Mouse (Mus musculus) left cerebral cortex, adult 2 months (tissue): Measurements from ENCODE around the gene Zeb2. TPM values are rescaled to one million over a fixed set of nuclear protein-coding genes. Genes with fewer than 3 reads are reported as not detected.
A peak's percentile ranks its signal among the peaks of the same experiment; 100 is the strongest.

Experiments
- DNase-seq, 2 experiments: peaks; one replicate each; pipeline ENCODE4 v3.0.0; 2021 to 2022; ENCODE audit warnings: low spot score in 2 of 2, mixed read lengths in 1 of 2; ENCODE audit errors: extremely low spot score in 1 of 2
- H3K27ac ChIP-seq: fragments of 200-600 bp; 2 replicates; pipeline ENCODE4 v1.8.1; 2022
- H3K4me3 ChIP-seq: fragments of 200-600 bp; 2 replicates; pipeline ENCODE4 v1.8.1; 2022
- CTCF ChIP-seq: fragments of 200-600 bp; IDR thresholded peaks from 2 replicates; pipeline ENCODE4 v1.8.1; 2022; ENCODE audit warnings: antibody characterized with exemption, mild to moderate bottlenecking, moderate library complexity
- intact Hi-C: fragments of 180-260 bp; cut with DNase I; formaldehyde crosslinking; loops from one replicate; pipeline ENCODE4 v1.15.1; 2025
- total RNA-seq, 2 experiments: library from RNA; stranded (reverse); gene quantifications; 2 replicates each; pipeline ENCODE4 v1.2.3; 2021

Gene Zeb2
- total RNA-seq, 2 experiments from 2014 or later = 156 to 181 TPM

GRCm38 (mm10) chr2:45058183-45058582, 59.0 kb downstream of the Zeb2 start:
- Histone ChIP-seq H3K4me3 (no peak overlapping the region), H3K27ac (peak overlapping the region; percentile 89)
- no peak for DNase-seq
- intact Hi-C loops = loop anchor here (10.0 kb wide), 1 partner anchor 47 kb away; no protein-coding TSS in a partner anchor
- no peak for TF ChIP-seq CTCF

GRCm38 (mm10) chr2:45056856-45057562, 60.2 kb downstream of the Zeb2 start:
- intact Hi-C loops = loop anchor here (10.0 kb wide), 1 partner anchor 48 kb away; no protein-coding TSS in a partner anchor
- DNase-seq = no peak
- no peak for TF ChIP-seq CTCF
- Histone ChIP-seq H3K4me3 (no peak overlapping the region), H3K27ac (peak overlapping the region; percentile 89)

GRCm38 (mm10) chr2:45055926-45056325, 61.3 kb downstream of the Zeb2 start:
- peak overlapping the region; percentile 89 for H3K27ac ChIP-seq
- no peak for DNase-seq
- no peak overlapping the region for H3K4me3 ChIP-seq
- intact Hi-C loops = loop anchor here (10.0 kb wide), 1 partner anchor 49 kb away; no protein-coding TSS in a partner anchor
- no peak for TF ChIP-seq CTCF

- TF ChIP-seq CTCF = no peak
- Histone ChIP-seq H3K27ac (peak overlapping the region; percentile 89), H3K4me3 (no peak overlapping the region)
- intact Hi-C loops = loop anchor here (10.0 kb wide), 1 partner anchor 50 kb away; no protein-coding TSS in a partner anchor
- DNase-seq = no peak
Measured at GRCm38 (mm10) chr2:45055034-45055615, 62.1 kb downstream of the Zeb2 start.

GRCm38 (mm10) chr2:45054070-45055025, 62.8 kb downstream of the Zeb2 start:
- no peak overlapping the region for H3K4me3 ChIP-seq
- no peak for DNase-seq
- no peak for TF ChIP-seq CTCF
- peak overlapping the region; percentile 89 for H3K27ac ChIP-seq
- intact Hi-C loops = loop anchor here (10.0 kb wide), 1 partner anchor 50 kb away; no protein-coding TSS in a partner anchor

- H3K27ac ChIP-seq = peak overlapping the region; percentile 89
- no peak for DNase-seq
- intact Hi-C loops = loop anchor here (10.0 kb wide), 1 partner anchor 52 kb away; no protein-coding TSS in a partner anchor
- TF ChIP-seq CTCF = no peak
- H3K4me3 ChIP-seq = no peak overlapping the region
Measured at GRCm38 (mm10) chr2:45052587-45052986, 64.6 kb downstream of the Zeb2 start.

GRCm38 (mm10) chr2:45051321-45051720, 65.9 kb downstream of the Zeb2 start:
- intact Hi-C loops = loop anchor here (10.0 kb wide), 1 partner anchor 53 kb away; no protein-coding TSS in a partner anchor
- no peak for TF ChIP-seq CTCF

GRCm38 (mm10) chr2:45049923-45050322, 67.3 kb downstream of the Zeb2 start:
- intact Hi-C loops = loop anchor here (10.0 kb wide), 1 partner anchor 55 kb away; no protein-coding TSS in a partner anchor
- Histone ChIP-seq H3K4me3 (no peak overlapping the region), H3K27ac (peak overlapping the region; percentile 86)
- TF ChIP-seq CTCF = no peak
- DNase-seq = no peak

More at GRCm38 (mm10) chr2:45051321-45051720, 65.9 kb downstream of the Zeb2 start:
- Histone ChIP-seq H3K27ac (peak overlapping the region; percentile 89), H3K4me3 (no peak overlapping the region)
- no peak for DNase-seq

GRCm38 (mm10) chr2:45049279-45049678, 67.9 kb downstream of the Zeb2 start:
- Histone ChIP-seq H3K27ac (peak overlapping the region; percentile 86), H3K4me3 (no peak overlapping the region)
- DNase-seq = no peak
- no peak for TF ChIP-seq CTCF
- intact Hi-C loops = no loop called here

- TF ChIP-seq CTCF = no peak
- intact Hi-C loops = no loop called here
- Histone ChIP-seq H3K4me3 (no peak overlapping the region), H3K27ac (peak overlapping the region; percentile 76)
- no peak for DNase-seq
Measured at GRCm38 (mm10) chr2:45040706-45041312, 76.4 kb downstream of the Zeb2 start.

GRCm38 (mm10) chr2:45039503-45039902, 77.7 kb downstream of the Zeb2 start:
- TF ChIP-seq CTCF = no peak
- no peak for DNase-seq
- Histone ChIP-seq H3K4me3 (no peak overlapping the region), H3K27ac (peak overlapping the region; percentile 60; the same call in 1 of the 2 replicates)
- intact Hi-C loops = no loop called here
